Mouse (Mus musculus) erythroid progenitor cell, adult 5-6 weeks (primary cell): ENCODE data around the gene Gm20388. TPM values are rescaled to one million over a fixed set of nuclear protein-coding genes. Genes with fewer than 3 reads are reported as not detected.

Experiments used
- ATAC-seq: replicated peaks from 2 replicates; pipeline ENCODE4 v1.8.0; 2016; ENCODE audit warnings: moderate number of reproducible peaks, mild to moderate bottlenecking, moderate TSS enrichment, inconsistent platforms; ENCODE audit not compliant: poor library complexity, low FRiP score, severe bottlenecking
- total RNA-seq, 2 experiments: library from RNA; stranded (forward) in 1 of 2; stranded (reverse) in 1 of 2; fragments of 150-400 nt in 1 of 2; fragments of 186-747, 209-891 nt in 1 of 2; gene quantifications; 2 replicates each; pipeline versions ENCODE4 v1.2.3 to v1.2.4; 2015 to 2017; ENCODE audit warnings: low replicate concordance in 2 of 2

Gm20388 gene
- total RNA-seq, 2 experiments from 2014 or later, result 4.2 TPM; not detected in 1

DNA sequence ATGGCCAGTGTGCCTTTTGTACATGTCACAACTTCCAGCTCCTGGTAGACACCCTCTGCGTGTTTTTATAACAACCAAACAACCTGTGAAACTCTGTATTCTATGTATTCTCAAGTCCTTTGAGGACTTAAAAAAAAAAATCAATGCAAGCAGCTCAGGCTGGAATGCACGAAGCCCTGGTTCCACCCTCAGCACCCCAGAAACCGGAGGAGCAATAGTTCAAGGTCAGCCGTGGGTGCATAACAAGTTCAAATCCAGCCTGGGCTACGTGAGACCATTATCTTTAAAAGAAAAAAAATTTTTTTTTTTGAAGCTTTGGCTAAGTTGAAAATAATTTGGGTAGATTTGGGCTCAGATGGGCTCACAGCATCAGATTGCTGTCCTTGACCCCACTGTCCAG lies 353.2 kb downstream of the Gm20388 start:
- no peak for ATAC-seq

- no peak for ATAC-seq
Measured at GRCm38 (mm10) chr8:120264388-120264943, 353.8 kb downstream of the Gm20388 start.

GRCm38 (mm10) chr8:120264944-120265453 lies 354.4 kb downstream of the Gm20388 start:
- no peak for ATAC-seq

GRCm38 (mm10) chr8:120265471-120265870 lies 354.8 kb downstream of the Gm20388 start:
- no peak for ATAC-seq

DNA sequence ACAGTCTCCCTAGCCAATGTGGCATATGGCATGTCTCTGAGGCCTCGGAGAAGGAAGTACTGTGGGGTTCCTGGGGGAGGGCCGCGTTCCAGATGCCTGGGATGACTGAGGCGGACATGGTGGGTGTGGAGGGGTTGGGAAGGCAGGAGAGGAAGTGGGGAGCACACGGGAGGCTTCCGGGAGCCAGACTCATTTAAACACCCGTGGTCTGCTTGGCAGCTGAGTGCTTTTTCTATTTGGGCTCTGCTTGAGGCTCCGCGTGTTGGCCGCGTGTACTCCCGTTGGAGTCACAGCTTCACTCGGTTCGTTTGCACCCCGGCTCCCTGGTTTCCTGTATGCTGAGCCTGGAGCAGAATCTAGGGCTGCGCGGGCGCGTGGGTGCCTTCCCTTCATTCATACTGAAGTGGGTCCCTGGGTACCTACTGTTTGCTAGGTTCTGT lies 357.9 kb downstream of the Gm20388 start:
- ATAC-seq, result no peak

DNA sequence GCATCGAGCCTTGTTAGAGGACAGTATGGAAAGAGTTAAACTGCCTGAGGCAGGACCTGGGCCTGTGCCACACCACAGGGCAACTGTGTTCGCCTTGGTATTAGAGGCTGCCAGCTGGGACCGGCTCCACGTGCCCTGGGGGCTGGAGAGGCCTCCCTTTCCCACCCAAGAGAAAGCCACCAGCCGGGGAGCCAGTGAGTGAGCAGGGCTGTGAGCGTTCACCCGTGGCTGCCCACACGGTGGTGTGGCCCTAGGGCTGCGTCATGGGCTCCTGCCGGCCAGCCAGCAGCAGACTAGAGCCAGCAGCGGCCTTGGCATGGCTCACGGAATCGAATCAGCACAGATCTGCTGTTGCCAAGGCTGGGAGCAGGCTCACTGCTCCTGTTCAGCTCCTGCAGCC lies 359.8 kb downstream of the Gm20388 start:
- ATAC-seq, result no peak

- ATAC-seq, result no peak
Measured at GRCm38 (mm10) chr8:120273430-120273829, 362.8 kb downstream of the Gm20388 start.

GRCm38 (mm10) chr8:120276051-120276890 lies 365.6 kb downstream of the Gm20388 start:
- peak; percentile 82 for ATAC-seq

GRCm38 (mm10) chr8:120276891-120277426 lies 366.3 kb downstream of the Gm20388 start:
- no peak for ATAC-seq

GRCm38 (mm10) chr8:120278009-120278408 lies 367.4 kb downstream of the Gm20388 start:
- no peak for ATAC-seq

- ATAC-seq, result no peak
Measured at GRCm38 (mm10) chr8:120279418-120279817, 368.8 kb downstream of the Gm20388 start.

DNA sequence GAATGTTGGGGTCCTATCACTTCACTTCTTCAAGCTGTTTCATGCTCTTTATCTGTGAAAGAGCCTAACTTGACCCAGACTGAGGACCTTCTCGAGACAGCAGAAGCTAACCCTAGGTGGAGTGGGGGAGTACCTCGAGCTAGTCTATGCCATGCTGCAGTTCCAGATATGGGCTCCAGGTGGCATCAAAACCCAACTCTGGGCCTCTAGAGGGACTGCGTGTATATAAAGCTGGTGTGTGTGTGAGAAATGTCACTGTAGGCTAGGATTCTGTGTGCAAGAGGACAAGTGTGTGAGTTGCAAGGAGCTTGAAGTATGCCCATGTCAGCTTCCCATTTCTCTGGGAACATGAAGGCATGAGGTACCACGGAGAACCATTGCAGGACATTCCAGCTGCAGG lies 370.8 kb downstream of the Gm20388 start:
- peak; percentile 69 for ATAC-seq

GRCm38 (mm10) chr8:120282465-120282864 lies 371.8 kb downstream of the Gm20388 start:
- no peak for ATAC-seq

DNA sequence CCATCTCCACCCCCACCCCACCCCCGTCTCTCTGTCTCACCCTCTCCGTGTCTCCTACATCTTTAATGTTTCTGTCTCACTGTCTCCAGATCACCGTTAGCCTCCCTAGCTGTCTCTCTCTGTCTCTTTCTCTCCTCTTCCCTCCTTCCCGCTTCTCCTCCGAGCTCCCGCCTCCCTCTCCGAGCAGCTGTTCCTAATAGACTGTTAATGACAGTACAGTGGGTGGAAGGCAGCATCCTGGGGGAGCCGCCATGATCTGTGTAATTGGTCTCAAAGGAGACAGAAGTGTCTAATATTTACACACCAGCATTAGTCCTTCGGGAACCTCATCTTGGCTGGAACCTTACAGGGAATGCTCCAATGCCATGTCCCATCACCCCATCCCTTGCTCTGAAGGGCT lies 373.6 kb downstream of the Gm20388 start:
- no peak for ATAC-seq

GRCm38 (mm10) chr8:120285033-120285432 lies 374.4 kb downstream of the Gm20388 start:
- peak; percentile 11; the same call in 1 of the 2 replicates for ATAC-seq

GRCm38 (mm10) chr8:120285878-120286277 lies 375.2 kb downstream of the Gm20388 start:
- ATAC-seq, result no peak

GRCm38 (mm10) chr8:120288122-120288908 lies 377.7 kb downstream of the Gm20388 start:
- ATAC-seq, result peak; percentile 74

- ATAC-seq, result no peak
Measured at GRCm38 (mm10) chr8:120289191-120289590, 378.6 kb downstream of the Gm20388 start.

- no peak for ATAC-seq
Measured at GRCm38 (mm10) chr8:120289698-120290181, 379.1 kb downstream of the Gm20388 start.

DNA sequence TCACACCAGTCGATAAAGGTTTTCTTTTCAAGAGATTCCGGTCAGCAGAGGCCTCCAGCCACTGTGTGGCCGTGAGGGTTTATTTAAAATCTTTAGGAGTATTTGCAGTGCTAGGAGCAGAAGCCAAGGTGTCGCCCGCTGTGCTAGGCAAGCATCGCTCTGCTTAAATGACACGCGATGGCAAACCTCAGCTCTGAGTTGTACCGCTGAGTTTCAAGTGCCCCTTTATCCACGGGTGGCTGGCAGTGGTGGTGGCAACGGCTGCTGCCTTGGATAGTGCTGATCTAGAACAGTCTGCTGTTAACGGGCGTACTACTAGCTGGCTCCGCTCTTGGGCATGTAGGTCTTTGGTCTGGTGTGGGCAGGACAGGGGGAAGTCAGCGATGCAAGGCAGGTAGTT lies 380.0 kb downstream of the Gm20388 start:
- ATAC-seq, result no peak
